Mouse (Mus musculus) liver, embryonic 13.5 days (tissue): ENCODE data around the gene Hist1h4f. TPM values are rescaled to one million over a fixed set of nuclear protein-coding genes. Genes with fewer than 3 reads are reported as not detected.
"Not testable (repeated sequence)": the region's sequence is repeated elsewhere in the genome, so short reads cannot be mapped to it uniquely, and the experiment has no call there.

Experiments
- ATAC-seq: fragments of 200-750 bp; cut with Nextera tagmentation; 2 replicates; pipeline ENCODE4 v1.8.0; 2017; ENCODE audit warnings: low read depth, mild to moderate bottlenecking, moderate number of reproducible peaks, moderate library complexity
- DNase-seq: peaks from one replicate; pipeline ENCODE4 v3.0.0; 2022
- H3K27ac ChIP-seq: fragments of 300-500 bp; sonication (generic); 2 replicates; pipeline ENCODE4 v1.5.1; 2015; ENCODE audit warnings: moderate library complexity, mild to moderate bottlenecking, inconsistent platforms
- H3K27me3 ChIP-seq: fragments of 300-500 bp; sonication (generic); 2 replicates; pipeline ENCODE4 v1.6.1; 2015; ENCODE audit warnings: mild to moderate bottlenecking, inconsistent platforms
- H3K36me3 ChIP-seq: fragments of 300-500 bp; sonication (generic); 2 replicates; pipeline ENCODE4 v1.6.1; 2015; ENCODE audit warnings: mild to moderate bottlenecking, inconsistent platforms
- H3K4me1 ChIP-seq: fragments of 300-500 bp; sonication (generic); replicated peaks from 2 replicates; pipeline ENCODE4 v1.6.1; 2015; ENCODE audit warnings: inconsistent platforms
- H3K4me2 ChIP-seq: fragments of 300-500 bp; sonication (generic); 2 replicates; pipeline ENCODE4 v1.6.1; 2015; ENCODE audit warnings: inconsistent platforms, mild to moderate bottlenecking, moderate library complexity
- H3K4me3 ChIP-seq: fragments of 300-500 bp; sonication (generic); replicated peaks from 2 replicates; pipeline ENCODE4 v1.5.1; 2015; ENCODE audit warnings: mild to moderate bottlenecking, inconsistent platforms
- H3K9ac ChIP-seq: fragments of 300-500 bp; sonication (generic); 2 replicates; pipeline ENCODE4 v1.6.1; 2015; ENCODE audit warnings: mild to moderate bottlenecking, inconsistent platforms
- H3K9me3 ChIP-seq: fragments of 300-500 bp; sonication (generic); replicated peaks from 2 replicates; pipeline ENCODE4 v1.6.1; 2016; ENCODE audit warnings: inconsistent platforms
- WGBS: fragments of 180-500 bp; shearing (Covaris S2); methylation state at CpG from one replicate; pipeline ENCODE4 v1.1.7; 2015; ENCODE audit not compliant: insufficient replicate concordance; 5-methylcytosine and 5-hydroxymethylcytosine counted together
- polyA plus RNA-seq: library from polyadenylated mRNA; unstranded; fragments of >200 nt; fragmentation: Nextera tagmentation; extraction: Ambion mirVana; gene quantifications from 2 replicates; pipeline ENCODE4 v1.2.1, GENCODE M21; 2015

Hist1h4f gene
- polyA plus RNA-seq, 1 experiment from 2014 or later = 4.2 TPM

- H3K27ac ChIP-seq = peak overlapping the region; percentile 98
- H3K36me3 ChIP-seq = no peaks in the 10 kb centered on the region
- H3K9ac ChIP-seq = peak overlapping the region; percentile 84
- no peaks in the 10 kb centered on the region for H3K27me3 ChIP-seq
- H3K9me3 ChIP-seq = no peaks in the 10 kb centered on the region
- peak overlapping the region; percentile 65 for H3K4me2 ChIP-seq
- peak overlapping the region; percentile 63 for H3K4me3 ChIP-seq
- DNase-seq (no peak), ATAC-seq (no peak)
- WGBS = 14% methylated on average over 7 of the region's 7 CpGs
- peaks cover 52% of the 10 kb centered on the region for H3K4me1 ChIP-seq
Observed at GRCm38 (mm10) chr13:23536076-23536822, 15.2 kb downstream of the Hist1h4f start.

- H3K9ac ChIP-seq = peak within 1 kb of the TSS; percentile 84
- peaks cover 47% of the 10 kb centered on the region for H3K4me1 ChIP-seq
- peak; percentile 93 for DNase-seq
- H3K27ac ChIP-seq = peak within 1 kb of the TSS; percentile 98
- H3K27me3 ChIP-seq, H3K9me3 ChIP-seq, H3K36me3 ChIP-seq: not testable (repeated sequence)
- under 1% methylated on average over 52 of the region's 62 CpGs for WGBS
- peak within 1 kb of the TSS; percentile 63 for H3K4me3 ChIP-seq
- ATAC-seq = peak; percentile 85
- peak within 1 kb of the TSS; percentile 65 for H3K4me2 ChIP-seq
Observed at GRCm38 (mm10) chr13:23535137-23536075, 16.0 kb downstream of the Hist1h4f start, which contains the start of gene Hist1h3g. Hist1h3g (plus strand) TSS chr13:23535422.

GRCm38 (mm10) chr13:23534368-23535131 lies 16.9 kb downstream of the Hist1h4f start:
- WGBS = under 1% methylated on average over 15 of the region's 15 CpGs
- ATAC-seq = peak; percentile 28
- Histone ChIP-seq H3K4me3 (peak overlapping the region; percentile 63), H3K27ac (peak overlapping the region; percentile 98), H3K4me2 (peak overlapping the region; percentile 65), H3K4me1 (peaks cover 48% of the 10 kb centered on the region), H3K36me3 (no peaks in the 10 kb centered on the region), H3K27me3 (no peaks in the 10 kb centered on the region), H3K9ac (peak overlapping the region; percentile 84), H3K9me3 (no peaks in the 10 kb centered on the region)
- DNase-seq = peak; percentile 65

GRCm38 (mm10) chr13:23533560-23534367 lies 17.7 kb downstream of the Hist1h4f start, which contains the start of gene Hist1h2af:
Hist1h2af (plus strand) TSS chr13:23533906.
- Histone ChIP-seq H3K9ac (peak within 1 kb of the TSS; percentile 84), H3K4me1 (peaks cover 50% of the 10 kb centered on the region), H3K4me2 (peak within 1 kb of the TSS; percentile 65), H3K27ac (peak within 1 kb of the TSS; percentile 98), H3K4me3 (peak within 1 kb of the TSS; percentile 63)
- H3K9me3 ChIP-seq, H3K27me3 ChIP-seq, H3K36me3 ChIP-seq: not testable (repeated sequence)
- under 1% methylated on average over 31 of the region's 53 CpGs for WGBS
- DNase-seq (peak; percentile 83), ATAC-seq (peak; percentile 49)

- H3K9ac ChIP-seq = peak overlapping the region; percentile 84
- ATAC-seq = no peak
- peak overlapping the region; percentile 63 for H3K4me3 ChIP-seq
- peak overlapping the region; percentile 65 for H3K4me2 ChIP-seq
- H3K27me3 ChIP-seq = no peaks in the 10 kb centered on the region
- H3K9me3 ChIP-seq = no peaks in the 10 kb centered on the region
- peaks cover 42% of the 10 kb centered on the region for H3K4me1 ChIP-seq
- H3K27ac ChIP-seq = peak overlapping the region; percentile 98
- no peaks in the 10 kb centered on the region for H3K36me3 ChIP-seq
- 13% methylated on average over 9 of the region's 9 CpGs for WGBS
- no peak for DNase-seq
Observed at GRCm38 (mm10) chr13:23532262-23533075, 19.0 kb downstream of the Hist1h4f start.

- Histone ChIP-seq H3K27ac (peak within 1 kb of the TSS; percentile 98), H3K9ac (peak within 1 kb of the TSS; percentile 84), H3K9me3 (no peaks in the 10 kb centered on the region), H3K4me3 (peak within 1 kb of the TSS; percentile 63), H3K4me2 (peak within 1 kb of the TSS; percentile 65), H3K27me3 (no peaks in the 10 kb centered on the region), H3K36me3 (no peaks in the 10 kb centered on the region), H3K4me1 (peaks cover 42% of the 10 kb centered on the region)
- WGBS = under 1% methylated on average over 61 of the region's 70 CpGs
- ATAC-seq (peak; percentile 63), DNase-seq (peak; percentile 96)
Observed at GRCm38 (mm10) chr13:23530901-23531875, 20.3 kb downstream of the Hist1h4f start, which contains the start of gene Hist1h4h. Hist1h4h (plus strand) TSS chr13:23531050.

- no peaks in the 10 kb centered on the region for H3K9me3 ChIP-seq
- peak; percentile 72 for DNase-seq
- WGBS = under 1% methylated on average over 20 of the region's 20 CpGs
- H3K27me3 ChIP-seq = no peaks in the 10 kb centered on the region
- H3K4me1 ChIP-seq = peaks cover 51% of the 10 kb centered on the region
- ATAC-seq = no peak
- H3K9ac ChIP-seq = peak overlapping the region; percentile 84
- no peaks in the 10 kb centered on the region for H3K36me3 ChIP-seq
- peak overlapping the region; percentile 63 for H3K4me3 ChIP-seq
- peak overlapping the region; percentile 65 for H3K4me2 ChIP-seq
- peak overlapping the region; percentile 98 for H3K27ac ChIP-seq
Observed at GRCm38 (mm10) chr13:23530181-23530900, 21.1 kb downstream of the Hist1h4f start.

GRCm38 (mm10) chr13:23529480-23530165 lies 21.8 kb downstream of the Hist1h4f start:
- no peaks in the 10 kb centered on the region for H3K27me3 ChIP-seq
- H3K4me3 ChIP-seq = peak overlapping the region; percentile 63
- WGBS = 28% methylated on average over 2 of the region's 2 CpGs
- DNase-seq (no peak), ATAC-seq (no peak)
- no peaks in the 10 kb centered on the region for H3K9me3 ChIP-seq
- H3K36me3 ChIP-seq = no peaks in the 10 kb centered on the region
- H3K27ac ChIP-seq = peak overlapping the region; percentile 98
- H3K4me1 ChIP-seq = peaks cover 56% of the 10 kb centered on the region
- H3K4me2 ChIP-seq = peak overlapping the region; percentile 65
- H3K9ac ChIP-seq = peak overlapping the region; percentile 84
